Mouse (Mus musculus): Measurements from ENCODE around the gene Asf1b. TPM values are rescaled to one million over a fixed set of nuclear protein-coding genes. Genes with fewer than 3 reads are reported as not detected.
"Not testable (repeated sequence)": the region's sequence is repeated elsewhere in the genome, so short reads cannot be mapped to it uniquely, and the experiment has no call there.

Asf1b gene
- polyA plus RNA-seq, 1 experiment from 2014 or later = 5.1 TPM

GRCm38 (mm10) chr8:83980250-83980649 is 24.9 kb downstream of the Asf1b start:
- Histone ChIP-seq H3K4me1 (ENCODE audit: control insufficient read depth, insufficient read depth, low read length) (no peaks in the 10 kb centered on the region), H3K9me3 (ENCODE audit: control insufficient read depth, low read length) (no peaks in the 10 kb centered on the region), H3K27ac (ENCODE audit: low read depth, low read length) (peak overlapping the region; percentile 5; the same call in 1 of the 2 replicates), H3K27me3 (ENCODE audit: control insufficient read depth, insufficient read depth, low read length) (no peaks in the 10 kb centered on the region), H3K36me3 (ENCODE audit: control insufficient read depth, insufficient read depth, low read length) (peaks cover 35% of the 10 kb centered on the region), H3K4me2 (ENCODE audit: low read depth, low read length) (no peak overlapping the region), H3K4me3 (ENCODE audit: low read depth, low read length) (no peak overlapping the region), H3K9ac (replicated peaks; ENCODE audit: low read depth, low read length) (no peak overlapping the region)
- WGBS = 62% methylated on average over 1 of the region's 1 CpGs
- ATAC-seq (ENCODE audit: low read depth) = peak; percentile 35; the same call in 1 of the 2 replicates

DNA sequence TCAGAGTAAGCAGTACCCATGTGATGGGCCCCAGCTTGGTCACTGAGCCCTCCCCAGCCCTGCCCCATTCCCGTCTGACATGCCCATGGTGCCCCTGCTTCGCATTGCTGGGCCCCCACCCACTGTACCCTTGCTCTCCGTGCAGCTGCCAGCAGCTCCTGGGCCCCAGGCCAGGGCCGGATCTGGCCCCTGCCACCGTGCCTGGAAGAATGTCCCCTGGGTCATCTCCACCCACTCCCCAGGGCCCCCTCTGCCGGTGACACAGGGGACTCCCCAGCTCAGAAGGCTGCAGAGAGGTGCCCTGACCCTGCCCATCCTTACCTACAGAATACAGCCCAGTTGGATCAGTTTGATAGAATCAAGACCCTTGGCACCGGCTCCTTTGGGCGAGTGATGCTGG is 25.5 kb downstream of the Asf1b start:
- no peak for ATAC-seq (ENCODE audit: low read depth)
- H3K4me3 ChIP-seq (ENCODE audit: low read depth, low read length) = no peak overlapping the region
- H3K27me3 ChIP-seq (ENCODE audit: control insufficient read depth, insufficient read depth, low read length) = no peaks in the 10 kb centered on the region
- H3K9ac ChIP-seq (replicated peaks; ENCODE audit: low read depth, low read length) = no peak overlapping the region
- WGBS = 79% methylated on average over 8 of the region's 8 CpGs
- H3K4me2 ChIP-seq (ENCODE audit: low read depth, low read length) = no peak overlapping the region
- H3K27ac ChIP-seq (ENCODE audit: low read depth, low read length) = no peak overlapping the region
- H3K4me1 ChIP-seq (ENCODE audit: control insufficient read depth, insufficient read depth, low read length) = no peaks in the 10 kb centered on the region
- H3K36me3 ChIP-seq (ENCODE audit: control insufficient read depth, insufficient read depth, low read length) = peaks cover 35% of the 10 kb centered on the region
- no peaks in the 10 kb centered on the region for H3K9me3 ChIP-seq (ENCODE audit: control insufficient read depth, low read length)

- Histone ChIP-seq H3K4me1 (ENCODE audit: control insufficient read depth, insufficient read depth, low read length) (no peaks in the 10 kb centered on the region), H3K27me3 (ENCODE audit: control insufficient read depth, insufficient read depth, low read length) (no peaks in the 10 kb centered on the region), H3K4me3 (ENCODE audit: low read depth, low read length) (no peak overlapping the region), H3K9ac (replicated peaks; ENCODE audit: low read depth, low read length) (no peak overlapping the region), H3K4me2 (ENCODE audit: low read depth, low read length) (no peak overlapping the region), H3K9me3 (ENCODE audit: control insufficient read depth, low read length) (no peaks in the 10 kb centered on the region), H3K27ac (ENCODE audit: low read depth, low read length) (no peak overlapping the region), H3K36me3 (ENCODE audit: control insufficient read depth, insufficient read depth, low read length) (peaks cover 42% of the 10 kb centered on the region)
- WGBS = 94% methylated on average over 7 of the region's 7 CpGs
- ATAC-seq (ENCODE audit: low read depth) = no peak
Observed at GRCm38 (mm10) chr8:83981533-83981932, 26.2 kb downstream of the Asf1b start.

GRCm38 (mm10) chr8:83982449-83982848 is 27.1 kb downstream of the Asf1b start:
- Histone ChIP-seq H3K4me3 (ENCODE audit: low read depth, low read length) (no peak overlapping the region), H3K36me3 (ENCODE audit: control insufficient read depth, insufficient read depth, low read length) (peaks cover 47% of the 10 kb centered on the region), H3K9ac (replicated peaks; ENCODE audit: low read depth, low read length) (no peak overlapping the region), H3K27me3 (ENCODE audit: control insufficient read depth, insufficient read depth, low read length) (no peaks in the 10 kb centered on the region), H3K27ac (ENCODE audit: low read depth, low read length) (no peak overlapping the region), H3K4me1 (ENCODE audit: control insufficient read depth, insufficient read depth, low read length) (no peaks in the 10 kb centered on the region), H3K4me2 (ENCODE audit: low read depth, low read length) (no peak overlapping the region), H3K9me3 (ENCODE audit: control insufficient read depth, low read length) (no peaks in the 10 kb centered on the region)
- WGBS = 88% methylated on average over 4 of the region's 4 CpGs
- no peak for ATAC-seq (ENCODE audit: low read depth)

- H3K27ac ChIP-seq (ENCODE audit: low read depth, low read length); H3K4me1 ChIP-seq (ENCODE audit: control insufficient read depth, insufficient read depth, low read length); H3K4me2 ChIP-seq (ENCODE audit: low read depth, low read length); H3K9ac ChIP-seq (replicated peaks; ENCODE audit: low read depth, low read length); H3K9me3 ChIP-seq (ENCODE audit: control insufficient read depth, low read length); ATAC-seq (ENCODE audit: low read depth); H3K4me3 ChIP-seq (ENCODE audit: low read depth, low read length); H3K27me3 ChIP-seq (ENCODE audit: control insufficient read depth, insufficient read depth, low read length): not testable (repeated sequence)
- WGBS = 97% methylated on average over 2 of the region's 2 CpGs
- H3K36me3 ChIP-seq (ENCODE audit: control insufficient read depth, insufficient read depth, low read length) = peaks cover 53% of the 10 kb centered on the region
Observed at GRCm38 (mm10) chr8:83983222-83983621, 27.9 kb downstream of the Asf1b start.

- Histone ChIP-seq H3K4me2 (ENCODE audit: low read depth, low read length) (no peak overlapping the region), H3K4me3 (ENCODE audit: low read depth, low read length) (no peak overlapping the region), H3K27me3 (ENCODE audit: control insufficient read depth, insufficient read depth, low read length) (no peaks in the 10 kb centered on the region), H3K9me3 (ENCODE audit: control insufficient read depth, low read length) (no peaks in the 10 kb centered on the region), H3K9ac (replicated peaks; ENCODE audit: low read depth, low read length) (no peak overlapping the region), H3K27ac (ENCODE audit: low read depth, low read length) (no peak overlapping the region), H3K36me3 (ENCODE audit: control insufficient read depth, insufficient read depth, low read length) (peaks cover 52% of the 10 kb centered on the region), H3K4me1 (ENCODE audit: control insufficient read depth, insufficient read depth, low read length) (no peaks in the 10 kb centered on the region)
- no peak for ATAC-seq (ENCODE audit: low read depth)
- WGBS = 90% methylated on average over 7 of the region's 7 CpGs
Observed at GRCm38 (mm10) chr8:83989243-83989642, 33.9 kb downstream of the Asf1b start.

DNA sequence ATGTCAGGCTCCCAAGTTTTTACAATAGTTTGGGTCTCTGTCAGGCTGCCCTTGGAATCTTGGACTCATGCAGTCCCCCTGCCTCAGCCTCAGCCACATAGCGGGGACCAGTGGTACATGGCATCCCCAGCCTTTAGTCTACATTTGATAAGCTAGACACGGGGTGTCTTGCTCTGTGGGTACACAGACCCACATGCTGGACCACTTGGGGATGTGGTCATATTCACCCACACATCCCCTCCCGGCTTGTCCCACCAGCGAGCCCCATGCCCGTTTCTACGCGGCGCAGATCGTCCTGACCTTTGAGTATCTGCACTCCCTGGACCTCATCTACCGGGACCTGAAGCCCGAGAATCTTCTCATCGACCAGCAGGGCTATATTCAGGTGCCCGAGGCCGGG is 34.9 kb downstream of the Asf1b start:
- H3K36me3 ChIP-seq (ENCODE audit: control insufficient read depth, insufficient read depth, low read length) = peaks cover 44% of the 10 kb centered on the region
- no peaks in the 10 kb centered on the region for H3K4me1 ChIP-seq (ENCODE audit: control insufficient read depth, insufficient read depth, low read length)
- 94% methylated on average over 14 of the region's 14 CpGs for WGBS
- ATAC-seq (ENCODE audit: low read depth) = no peak
- H3K9ac ChIP-seq (replicated peaks; ENCODE audit: low read depth, low read length) = no peak overlapping the region
- H3K4me3 ChIP-seq (ENCODE audit: low read depth, low read length) = no peak overlapping the region
- no peaks in the 10 kb centered on the region for H3K27me3 ChIP-seq (ENCODE audit: control insufficient read depth, insufficient read depth, low read length)
- no peak overlapping the region for H3K4me2 ChIP-seq (ENCODE audit: low read depth, low read length)
- no peak overlapping the region for H3K27ac ChIP-seq (ENCODE audit: low read depth, low read length)
- H3K9me3 ChIP-seq (ENCODE audit: control insufficient read depth, low read length) = no peaks in the 10 kb centered on the region

GRCm38 (mm10) chr8:83992488-83992887 is 37.2 kb downstream of the Asf1b start:
- 95% methylated on average over 2 of the region's 2 CpGs for WGBS
- H3K36me3 ChIP-seq (ENCODE audit: control insufficient read depth, insufficient read depth, low read length) = peaks cover 31% of the 10 kb centered on the region
- no peak overlapping the region for H3K4me2 ChIP-seq (ENCODE audit: low read depth, low read length)
- H3K27ac ChIP-seq (ENCODE audit: low read depth, low read length) = no peak overlapping the region
- H3K4me1 ChIP-seq (ENCODE audit: control insufficient read depth, insufficient read depth, low read length) = no peaks in the 10 kb centered on the region
- H3K9me3 ChIP-seq (ENCODE audit: control insufficient read depth, low read length) = no peaks in the 10 kb centered on the region
- no peak overlapping the region for H3K9ac ChIP-seq (replicated peaks; ENCODE audit: low read depth, low read length)
- ATAC-seq (ENCODE audit: low read depth) = no peak
- H3K27me3 ChIP-seq (ENCODE audit: control insufficient read depth, insufficient read depth, low read length) = no peaks in the 10 kb centered on the region
- H3K4me3 ChIP-seq (ENCODE audit: low read depth, low read length) = no peak overlapping the region

GRCm38 (mm10) chr8:83994030-83994429 is 38.7 kb downstream of the Asf1b start:
- Histone ChIP-seq H3K4me1 (ENCODE audit: control insufficient read depth, insufficient read depth, low read length) (peaks cover 4% of the 10 kb centered on the region), H3K27me3 (ENCODE audit: control insufficient read depth, insufficient read depth, low read length) (no peaks in the 10 kb centered on the region), H3K4me2 (ENCODE audit: low read depth, low read length) (no peak overlapping the region), H3K27ac (ENCODE audit: low read depth, low read length) (no peak overlapping the region), H3K9ac (replicated peaks; ENCODE audit: low read depth, low read length) (no peak overlapping the region), H3K36me3 (ENCODE audit: control insufficient read depth, insufficient read depth, low read length) (peaks cover 19% of the 10 kb centered on the region), H3K4me3 (ENCODE audit: low read depth, low read length) (no peak overlapping the region), H3K9me3 (ENCODE audit: control insufficient read depth, low read length) (no peaks in the 10 kb centered on the region)
- ATAC-seq (ENCODE audit: low read depth) = no peak
- WGBS = 97% methylated on average over 3 of the region's 3 CpGs

Measured in neural tube, embryonic 14.5 days (tissue).